Mouse (Mus musculus) hindbrain, postnatal 0 days (tissue): ENCODE results near the gene Cradd. TPM values are rescaled to one million over a fixed set of nuclear protein-coding genes. Genes with fewer than 3 reads are reported as not detected.

Experiments
- ATAC-seq: fragments of 200-750 bp; cut with Nextera tagmentation; 2 replicates; pipeline ENCODE4 v1.8.0; 2017; ENCODE audit warnings: mild to moderate bottlenecking, moderate TSS enrichment, moderate library complexity
- DNase-seq: peaks from one replicate; pipeline ENCODE4 v3.0.0-alpha.2; 2015; ENCODE audit warnings: low spot score
- H3K27ac ChIP-seq: fragments of 300-500 bp; sonication (generic); 2 replicates; pipeline ENCODE4 v1.5.1; 2014; ENCODE audit warnings: mild to moderate bottlenecking
- H3K27me3 ChIP-seq: fragments of 300-500 bp; sonication (generic); 2 replicates; pipeline ENCODE4 v1.6.1; 2014; ENCODE audit warnings: low read length, mixed read lengths; ENCODE audit not compliant: insufficient read depth
- H3K36me3 ChIP-seq: fragments of 300-500 bp; sonication (generic); 2 replicates; pipeline ENCODE4 v1.6.1; 2014; ENCODE audit warnings: low read length, mixed read lengths; ENCODE audit not compliant: insufficient read depth
- H3K4me1 ChIP-seq: fragments of 300-500 bp; sonication (generic); 2 replicates; pipeline ENCODE4 v1.6.1; 2014; ENCODE audit warnings: antibody characterized with exemption, low read length, mixed read lengths; ENCODE audit not compliant: insufficient read depth
- H3K4me2 ChIP-seq: fragments of 300-500 bp; sonication (generic); 2 replicates; pipeline ENCODE4 v1.6.1; 2014; ENCODE audit warnings: low read depth, mild to moderate bottlenecking, low read length, moderate library complexity, mixed read lengths
- H3K4me3 ChIP-seq: fragments of 300-500 bp; sonication (generic); 2 replicates; pipeline ENCODE4 v1.5.1; 2014; ENCODE audit warnings: low read length
- H3K9ac ChIP-seq: fragments of 300-500 bp; sonication (generic); replicated peaks from 2 replicates; pipeline ENCODE4 v1.6.1; 2014; ENCODE audit warnings: mild to moderate bottlenecking, low read length, moderate library complexity, mixed read lengths
- H3K9me3 ChIP-seq: fragments of 300-500 bp; sonication (generic); 2 replicates; pipeline ENCODE4 v1.6.1; 2016; ENCODE audit warnings: low read length, mixed read lengths
- CTCF ChIP-seq: IDR thresholded peaks from 2 replicates; pipeline ENCODE4 v1.5.1; 2016; ENCODE audit warnings: antibody characterized with exemption, control low read depth, low read depth
- WGBS: fragments of 180-500 bp; shearing (Covaris S2); extraction: QIAGEN DNeasy Blood & Tissue Kit; methylation state at CpG from one replicate; pipeline ENCODE4 v1.1.7; 2014; 5-methylcytosine and 5-hydroxymethylcytosine counted together
- polyA plus RNA-seq: library from polyadenylated mRNA; unstranded; fragments of >200 nt; fragmentation: Nextera tagmentation; extraction: Ambion mirVana; gene quantifications from 2 replicates; pipeline ENCODE4 v1.2.1, GENCODE M21; 2015
- total RNA-seq: library from RNA; depleted of rRNA; stranded (reverse); fragments of >200 nt; gene quantifications from 2 replicates; pipeline ENCODE4 v1.2.3, GENCODE M21; 2014

Cradd gene
- total and polyA plus RNA-seq, 2 experiments from 2014 or later: 8.9 to 15.5 TPM

- no peaks in the 10 kb centered on the region for H3K36me3 ChIP-seq
- no peak for DNase-seq
- no peak for ATAC-seq
- H3K4me2 ChIP-seq: no peak overlapping the region
- no peak overlapping the region for H3K27ac ChIP-seq
- H3K27me3 ChIP-seq: no peaks in the 10 kb centered on the region
- peaks cover 5% of the 10 kb centered on the region for H3K4me1 ChIP-seq
- no peak overlapping the region for H3K4me3 ChIP-seq
- WGBS: 88% methylated on average over 4 of the region's 4 CpGs
- no peak for TF ChIP-seq CTCF
- H3K9ac ChIP-seq: no peak overlapping the region
- H3K9me3 ChIP-seq: no peaks in the 10 kb centered on the region
These were observed 145.1 kb downstream of the Cradd start for GRCm38 (mm10) chr10:95178785-95179184.

- no peaks in the 10 kb centered on the region for H3K9me3 ChIP-seq
- H3K36me3 ChIP-seq: no peaks in the 10 kb centered on the region
- TF ChIP-seq CTCF: no peak
- no peak overlapping the region for H3K4me3 ChIP-seq
- H3K4me2 ChIP-seq: no peak overlapping the region
- H3K9ac ChIP-seq: no peak overlapping the region
- 54% methylated on average over 26 of the region's 26 CpGs for WGBS
- no peak for ATAC-seq
- H3K27me3 ChIP-seq: no peaks in the 10 kb centered on the region
- DNase-seq: no peak
- H3K4me1 ChIP-seq: no peaks in the 10 kb centered on the region; the same call in 1 of the 2 replicates
- H3K27ac ChIP-seq: no peak overlapping the region
These were observed 148.4 kb downstream of the Cradd start for GRCm38 (mm10) chr10:95175423-95176120.

- H3K36me3 ChIP-seq: no peaks in the 10 kb centered on the region
- no peaks in the 10 kb centered on the region for H3K9me3 ChIP-seq
- WGBS: 70% methylated on average over 6 of the region's 6 CpGs
- ATAC-seq: no peak
- no peak overlapping the region for H3K4me3 ChIP-seq
- no peak for DNase-seq
- no peak for TF ChIP-seq CTCF
- H3K27me3 ChIP-seq: no peaks in the 10 kb centered on the region
- H3K27ac ChIP-seq: no peak overlapping the region
- H3K9ac ChIP-seq: no peak overlapping the region
- H3K4me1 ChIP-seq: no peaks in the 10 kb centered on the region; the same call in 1 of the 2 replicates
- no peak overlapping the region for H3K4me2 ChIP-seq
These were observed 149.7 kb downstream of the Cradd start for GRCm38 (mm10) chr10:95174260-95174659.

- Histone ChIP-seq H3K4me1 (no peaks in the 10 kb centered on the region; the same call in 1 of the 2 replicates), H3K4me2 (no peak overlapping the region), H3K4me3 (no peak overlapping the region), H3K9me3 (no peaks in the 10 kb centered on the region), H3K27me3 (no peaks in the 10 kb centered on the region), H3K9ac (no peak overlapping the region), H3K36me3 (no peaks in the 10 kb centered on the region), H3K27ac (no peak overlapping the region)
- DNase-seq: no peak
- ATAC-seq: no peak
- 80% methylated on average over 9 of the region's 9 CpGs for WGBS
- no peak for TF ChIP-seq CTCF
These were observed 153.1 kb downstream of the Cradd start for GRCm38 (mm10) chr10:95170721-95171354.

- H3K9ac ChIP-seq: no peak overlapping the region
- no peaks in the 10 kb centered on the region for H3K36me3 ChIP-seq
- no peaks in the 10 kb centered on the region; the same call in 1 of the 2 replicates for H3K4me1 ChIP-seq
- no peak for TF ChIP-seq CTCF
- H3K4me2 ChIP-seq: no peak overlapping the region
- ATAC-seq (no peak), DNase-seq (no peak)
- no peaks in the 10 kb centered on the region for H3K27me3 ChIP-seq
- no peaks in the 10 kb centered on the region for H3K9me3 ChIP-seq
- no peak overlapping the region for H3K4me3 ChIP-seq
- 95% methylated on average over 2 of the region's 2 CpGs for WGBS
- no peak overlapping the region for H3K27ac ChIP-seq
These were observed 159.0 kb downstream of the Cradd start for GRCm38 (mm10) chr10:95164949-95165348.

- no peak overlapping the region for H3K9ac ChIP-seq
- DNase-seq (peak; percentile 50), ATAC-seq (no peak)
- H3K36me3 ChIP-seq: no peaks in the 10 kb centered on the region
- no peaks in the 10 kb centered on the region; the same call in 1 of the 2 replicates for H3K4me1 ChIP-seq
- WGBS: 40% methylated on average over 8 of the region's 8 CpGs
- no peak for TF ChIP-seq CTCF
- H3K4me3 ChIP-seq: no peak overlapping the region
- no peaks in the 10 kb centered on the region for H3K9me3 ChIP-seq
- H3K27ac ChIP-seq: no peak overlapping the region
- H3K4me2 ChIP-seq: no peak overlapping the region
- H3K27me3 ChIP-seq: no peaks in the 10 kb centered on the region
These were observed 161.1 kb downstream of the Cradd start for GRCm38 (mm10) chr10:95162691-95163374.
